Mouse (Mus musculus) liver, embryonic 14.5 days (tissue): ENCODE measurements at regions not wholly inside any gene's neighbourhood (a gene's known extent, or its start where the extent isn't known, plus 50 kb on each side); places are given as distances from the start of the nearest gene placed in this dataset.

Experiments
- CTCF ChIP-seq: IDR thresholded peaks from 2 replicates; pipeline ENCODE4 v1.5.1; 2016; ENCODE audit warnings: antibody characterized with exemption, low read depth, control low read depth
- EP300 ChIP-seq: IDR thresholded peaks from 2 replicates; pipeline ENCODE4 v1.6.1; 2016; ENCODE audit warnings: antibody characterized with exemption, low read depth

GRCm38 (mm10) chr13:97832448-97832847 lies 72.0 kb upstream of the Gm10260 start:
- TF ChIP-seq CTCF = no peak
- no peak for TF ChIP-seq EP300
